Mouse (Mus musculus) layer of hippocampus, adult 2 months (tissue): Measurements from ENCODE around the gene Ubap2l. TPM values are rescaled to one million over a fixed set of nuclear protein-coding genes. Genes with fewer than 3 reads are reported as not detected.

ENCODE experiments used
- DNase-seq, 2 experiments: peaks; one replicate each; pipeline ENCODE4 v3.0.0; 2022; ENCODE audit warnings: low spot score in 2 of 2
- H3K27ac ChIP-seq: fragments of 200-600 bp; 2 replicates; pipeline ENCODE4 v1.8.1; 2022
- H3K4me3 ChIP-seq: fragments of 200-600 bp; 2 replicates; pipeline ENCODE4 v1.8.1; 2022; ENCODE audit warnings: mild to moderate bottlenecking
- CTCF ChIP-seq: fragments of 200-600 bp; conservative IDR thresholded peaks from 2 replicates; pipeline ENCODE4 v1.8.1; 2022; ENCODE audit warnings: antibody characterized with exemption, mild to moderate bottlenecking, moderate library complexity
- total RNA-seq, 2 experiments: library from RNA; stranded (reverse); gene quantifications; 2 replicates each; pipeline ENCODE4 v1.2.3; 2021

The Ubap2l gene
- total RNA-seq, 2 experiments from 2014 or later: 173 to 179 TPM

GRCm38 (mm10) chr3:90081365-90082240, 29.2 kb upstream of the Ubap2l start:
- TF ChIP-seq CTCF: no peak
- Histone ChIP-seq H3K4me3 (peak overlapping the region; percentile 78), H3K27ac (peak overlapping the region; percentile 89)

GRCm38 (mm10) chr3:90080498-90080863, 28.1 kb upstream of the Ubap2l start:
- H3K4me3 ChIP-seq: peak overlapping the region; percentile 78
- TF ChIP-seq CTCF: no peak
- no peak for DNase-seq
- peak overlapping the region; percentile 96 for H3K27ac ChIP-seq

More at GRCm38 (mm10) chr3:90081365-90082240, 29.2 kb upstream of the Ubap2l start:
- no peak for DNase-seq

DNA sequence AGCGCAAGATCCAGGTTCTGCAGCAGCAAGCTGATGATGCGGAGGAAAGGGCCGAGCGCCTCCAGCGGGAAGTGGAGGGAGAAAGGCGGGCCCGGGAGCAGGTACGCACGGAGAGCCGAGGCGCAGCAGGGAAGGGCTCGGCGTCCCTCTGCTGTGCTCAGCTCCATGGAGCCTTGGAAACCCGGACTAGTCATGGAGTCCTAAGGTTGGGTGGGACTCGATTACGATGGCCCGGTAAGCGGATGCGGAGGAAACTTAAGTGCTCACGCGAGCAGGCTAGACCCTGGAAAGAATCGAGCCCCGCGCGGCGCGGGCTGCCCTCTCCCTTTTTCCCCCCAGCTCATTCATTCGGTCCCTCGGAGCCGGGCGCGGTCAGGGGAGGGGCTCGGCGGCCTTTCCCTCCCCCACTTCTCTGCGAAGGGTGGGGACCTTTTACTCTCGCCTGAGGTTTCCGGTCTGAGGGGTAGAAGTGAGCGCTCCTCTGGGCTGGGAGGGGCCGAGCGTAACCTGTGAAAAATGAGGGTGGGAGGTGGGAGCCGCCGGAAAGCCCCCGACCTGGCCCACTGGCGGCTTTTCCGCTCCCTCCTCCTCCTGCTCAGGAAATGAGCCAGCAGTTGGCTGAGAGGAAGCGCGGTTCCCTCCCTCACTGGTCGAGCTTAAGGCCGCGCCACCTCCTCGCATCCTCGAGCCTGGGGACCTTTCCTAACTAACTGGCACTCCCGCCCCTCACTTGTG, 27.5 kb upstream of the Ubap2l start:
- peak; percentile 35 to 42 for DNase-seq
- peak overlapping the region; percentile 96 for H3K27ac ChIP-seq
- 0 out of 2 replicates have a peak, but pooled peaks have one; percentile 3 for TF ChIP-seq CTCF

GRCm38 (mm10) chr3:90079133-90079762, 26.8 kb upstream of the Ubap2l start:
- Histone ChIP-seq H3K4me3 (peak overlapping the region; percentile 78), H3K27ac (peak overlapping the region; percentile 96)
- DNase-seq: peak; percentile 92 to 94
- peak; percentile 33 for TF ChIP-seq CTCF

More for the DNA sequence above, 27.5 kb upstream of the Ubap2l start:
- peak overlapping the region; percentile 78 for H3K4me3 ChIP-seq

- no peak overlapping the region for H3K4me3 ChIP-seq
- H3K27ac ChIP-seq: peak overlapping the region; percentile 43; the same call in 1 of the 2 replicates
- no peak for DNase-seq
- peak; percentile 43 for TF ChIP-seq CTCF
These were observed 25.8 kb upstream of the Ubap2l start for GRCm38 (mm10) chr3:90078224-90078623.

- DNase-seq: peak; percentile 70 to 87
- TF ChIP-seq CTCF: peak; percentile 92
- H3K4me3 ChIP-seq: no peak overlapping the region
- peak overlapping the region; percentile 43; the same call in 1 of the 2 replicates for H3K27ac ChIP-seq
These were observed 24.7 kb upstream of the Ubap2l start for GRCm38 (mm10) chr3:90076921-90077716.

DNA sequence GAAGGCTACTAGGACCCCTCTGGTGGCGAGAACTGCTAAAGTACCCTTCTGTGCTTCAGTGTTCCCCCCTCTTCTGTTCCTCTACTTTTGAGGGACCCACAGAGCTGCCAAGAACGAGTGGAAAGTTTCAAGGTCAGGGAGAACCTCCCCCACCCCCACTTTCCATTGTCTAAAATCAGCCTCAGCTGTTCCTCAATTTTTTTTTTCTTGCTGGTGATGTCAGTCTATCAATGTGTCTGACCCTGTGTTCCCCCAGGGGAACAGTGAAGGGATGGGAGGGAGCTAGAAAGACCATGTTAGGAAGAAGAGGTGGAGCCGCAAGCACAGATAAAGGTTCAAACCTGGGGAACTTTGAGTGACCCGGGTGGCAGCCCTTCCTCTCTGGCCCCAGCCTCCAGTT, 19.9 kb upstream of the Ubap2l start, which contains the start of gene Tpm3:
TSS of gene Tpm3 (plus strand) at position 356 of the 400 bp plus-strand sequence.
- DNase-seq: no peak
- TF ChIP-seq CTCF: no peak
- H3K27ac ChIP-seq: no peak within 1 kb of the TSS

DNA sequence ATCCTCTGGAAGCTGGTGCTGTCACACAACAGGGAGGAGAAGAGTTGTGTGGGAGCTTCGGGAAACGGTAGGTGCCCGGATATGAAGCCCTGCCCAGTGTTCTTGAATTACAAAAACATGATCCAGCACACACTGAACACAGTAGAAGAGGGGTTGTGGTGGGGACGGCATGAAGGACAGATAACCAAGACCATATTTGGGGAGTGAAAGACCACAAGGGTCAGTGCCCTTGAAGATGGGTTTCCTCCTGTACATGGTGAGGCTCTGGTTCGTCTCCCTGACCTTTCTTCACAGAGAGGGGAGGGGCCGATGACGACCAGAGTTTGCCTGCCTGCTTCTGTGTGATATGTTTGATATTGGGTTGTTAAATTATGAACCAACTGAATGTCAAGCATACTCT, 17.3 kb upstream of the Ubap2l start:
- no peak overlapping the region for H3K27ac ChIP-seq
- no peak for DNase-seq
- no peak for TF ChIP-seq CTCF
- H3K4me3 ChIP-seq: no peak overlapping the region

More for the DNA sequence above, 19.9 kb upstream of the Ubap2l start, which contains the start of gene Tpm3:
- no peak within 1 kb of the TSS for H3K4me3 ChIP-seq

DNA sequence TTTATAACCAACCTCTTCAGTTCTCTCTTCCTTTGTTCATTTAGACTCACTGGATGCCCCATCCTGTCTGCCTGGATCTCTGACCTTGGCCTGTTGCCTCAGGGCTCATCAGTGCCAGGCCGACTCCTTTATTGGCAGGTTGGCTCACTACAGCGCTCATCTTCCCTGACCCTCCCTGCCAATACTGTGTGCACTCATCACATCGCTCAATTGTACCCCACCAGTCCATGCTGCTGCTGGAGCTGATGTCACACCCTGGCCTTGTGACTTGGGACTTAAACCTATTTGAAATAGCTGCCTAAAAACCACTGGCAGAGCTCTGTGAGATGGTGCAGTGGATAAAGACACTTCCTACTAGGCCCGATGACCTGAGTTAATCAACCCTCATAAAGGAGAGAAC, 15.4 kb upstream of the Ubap2l start:
- H3K4me3 ChIP-seq: no peak overlapping the region
- no peak for TF ChIP-seq CTCF
- H3K27ac ChIP-seq: no peak overlapping the region
- DNase-seq: no peak

- Histone ChIP-seq H3K27ac (no peak overlapping the region), H3K4me3 (no peak overlapping the region)
- peak; percentile 25 to 47 for DNase-seq
- peak; percentile 94 for TF ChIP-seq CTCF
These were observed 13.1 kb upstream of the Ubap2l start for GRCm38 (mm10) chr3:90065553-90065952.

DNA sequence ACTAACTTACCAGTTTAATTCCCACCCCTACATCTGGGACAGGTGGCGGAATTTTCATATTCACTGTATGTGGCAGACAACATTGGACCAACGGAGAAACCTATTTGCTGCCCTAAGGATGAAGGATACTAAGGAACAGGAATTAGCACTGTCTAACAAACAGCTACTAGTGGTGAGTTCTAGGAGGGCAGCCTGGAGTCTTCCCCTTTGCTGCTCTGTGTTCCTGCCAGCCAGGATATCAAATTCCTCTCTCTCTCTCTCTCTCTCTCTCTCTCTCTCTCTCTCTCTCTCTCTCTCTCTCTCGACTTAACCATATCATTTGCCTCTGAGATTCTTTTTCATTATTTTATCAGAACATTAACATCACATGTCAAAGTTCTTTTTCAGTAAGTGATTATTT, 12.0 kb upstream of the Ubap2l start:
- H3K27ac ChIP-seq: no peak overlapping the region
- peak; percentile 28 for TF ChIP-seq CTCF
- no peak for DNase-seq
- H3K4me3 ChIP-seq: no peak overlapping the region

DNA sequence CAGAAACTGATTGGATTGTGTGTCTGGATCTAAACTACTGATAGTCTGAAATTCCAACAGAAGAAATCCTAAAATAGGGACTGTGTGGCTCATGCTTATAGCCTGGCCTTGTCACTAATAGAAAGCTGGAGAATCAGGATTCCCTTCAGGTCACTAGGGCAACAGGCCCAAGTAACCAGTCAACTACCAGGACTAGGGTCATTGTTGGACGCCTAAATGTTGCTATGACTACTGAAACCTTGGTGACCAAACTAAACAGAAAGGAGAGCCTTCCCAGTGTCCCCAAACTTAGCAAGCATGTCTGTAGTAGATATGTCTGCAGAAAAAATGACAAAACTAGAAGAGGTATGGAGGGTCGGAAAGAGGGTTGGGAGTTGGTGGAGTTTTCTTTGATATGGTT, 10.1 kb upstream of the Ubap2l start:
- no peak for DNase-seq
- no peak overlapping the region for H3K4me3 ChIP-seq
- no peak for TF ChIP-seq CTCF
- no peak overlapping the region for H3K27ac ChIP-seq
